Mouse (Mus musculus): ENCODE results near the gene Slc39a2. TPM values are rescaled to one million over a fixed set of nuclear protein-coding genes. Genes with fewer than 3 reads are reported as not detected.

Gene Slc39a2
- total RNA-seq, 4 experiments from 2014 or later: 0.11 to 0.48 (median 0.33) TPM

GRCm38 (mm10) chr14:51930824-51931223, 38.1 kb downstream of the Slc39a2 start:
- peak; percentile 49 to 60 for DNase-seq (ENCODE audit: low spot score in 2 of 2)

- no peak for DNase-seq (ENCODE audit: low spot score in 2 of 2)
Measured at GRCm38 (mm10) chr14:51932092-51933020, 39.7 kb downstream of the Slc39a2 start.

GRCm38 (mm10) chr14:51939005-51939404, 46.3 kb downstream of the Slc39a2 start:
- no peak for DNase-seq (ENCODE audit: low spot score in 2 of 2)

- peak; percentile 42 to 59 for DNase-seq (ENCODE audit: low spot score in 2 of 2)
Measured at GRCm38 (mm10) chr14:51940944-51941560, 48.4 kb downstream of the Slc39a2 start.

- DNase-seq (ENCODE audit: low spot score in 2 of 2): no peak
Measured at GRCm38 (mm10) chr14:51941577-51941976, 48.9 kb downstream of the Slc39a2 start.

- no peak for DNase-seq (ENCODE audit: low spot score in 2 of 2)
Measured at GRCm38 (mm10) chr14:51942236-51942635, 49.5 kb downstream of the Slc39a2 start.

GRCm38 (mm10) chr14:51943336-51943735, 50.6 kb downstream of the Slc39a2 start:
- DNase-seq (ENCODE audit: low spot score in 2 of 2): no peak

Other genes starting within 250 kb of the Slc39a2 start
- gene Gm17079, start 197.4 kb upstream of the Slc39a2 start, total RNA-seq (2022): not detected
- not detected for gene Gm5800, start 175.7 kb upstream of the Slc39a2 start, total RNA-seq (2022)
- gene Ang4, start 119.3 kb upstream of the Slc39a2 start, total RNA-seq (2022): not detected
- not detected for gene AY358078, start 92.8 kb upstream of the Slc39a2 start, total RNA-seq (2022)
- gene Ear6, start 39.2 kb upstream of the Slc39a2 start, total RNA-seq (2022): not detected
- gene Mettl17, start 8.0 kb upstream of the Slc39a2 start, total RNA-seq (2022): 10 to 100 TPM in 3 of 4 experiments, 1 to 10 TPM in 1; 8.6 to 14.7 (median 12.3) TPM
- gene Ndrg2, start 21.3 kb downstream of the Slc39a2 start, total RNA-seq (2022): 1,000 to 10,000 TPM; 1,880 to 2,007 (median 1,939) TPM
- 1 to 10 TPM in 3 of 4 experiments, under 1 TPM in 1; 0.92 to 1.7 (median 1.7) TPM for gene Tppp2, start 25.5 kb downstream of the Slc39a2 start, total RNA-seq (2022)
- gene Rnase13, start 29.9 kb downstream of the Slc39a2 start, total RNA-seq (2022): not detected
- 1 to 10 TPM; 5.7 to 9.4 (median 6.2) TPM for gene Arhgef40, start 91.8 kb downstream of the Slc39a2 start, total RNA-seq (2022)
- 1 to 10 TPM in 3 of 4 experiments, under 1 TPM in 1; 0.60 to 1.4 (median 1.2) TPM for gene Tmem253, start 122.8 kb downstream of the Slc39a2 start, total RNA-seq (2022)
- 10 to 100 TPM in 3 of 4 experiments, 1 to 10 TPM in 1; 9.9 to 14.0 (median 13.0) TPM for gene Zfp219, start 127.8 kb downstream of the Slc39a2 start, total RNA-seq (2022)
- gene Olfr221, start 149.6 kb downstream of the Slc39a2 start, total RNA-seq (2022): not detected
- gene Hnrnpc, start 211.1 kb downstream of the Slc39a2 start, total RNA-seq (2022): 10 to 100 TPM; 62.4 to 80.4 (median 71.9) TPM
- gene Rpgrip1, start 217.8 kb downstream of the Slc39a2 start, total RNA-seq (2022): not detected

All from gastrocnemius, adult 8-10 months (tissue).